Mouse (Mus musculus) midbrain, embryonic 11.5 days (tissue): ENCODE measurements around the gene Wnt3a. TPM values are rescaled to one million over a fixed set of nuclear protein-coding genes. Genes with fewer than 3 reads are reported as not detected.

Experiments used
- ATAC-seq: fragments of 200-750 bp; cut with Nextera tagmentation; 2 replicates; pipeline ENCODE4 v1.8.0; 2017; ENCODE audit warnings: moderate TSS enrichment, moderate library complexity; ENCODE audit not compliant: low FRiP score
- DNase-seq: peaks from one replicate; pipeline ENCODE4 v3.0.0; 2015; ENCODE audit warnings: low spot score; ENCODE audit errors: missing footprints
- H3K27ac ChIP-seq: fragments of 300-500 bp; sonication (generic); 2 replicates; pipeline ENCODE4 v1.5.1; 2014; ENCODE audit warnings: low read depth, low read length
- H3K27me3 ChIP-seq: fragments of 300-500 bp; sonication (generic); 2 replicates; pipeline ENCODE4 v1.6.1; 2014; ENCODE audit warnings: mild to moderate bottlenecking, low read length, moderate library complexity, mixed read lengths; ENCODE audit not compliant: control insufficient read depth, insufficient read depth
- H3K36me3 ChIP-seq: fragments of 300-500 bp; sonication (generic); 2 replicates; pipeline ENCODE4 v1.6.1; 2014; ENCODE audit warnings: mild to moderate bottlenecking, low read length, moderate library complexity, mixed read lengths; ENCODE audit not compliant: control insufficient read depth, insufficient read depth
- H3K4me1 ChIP-seq: fragments of 300-500 bp; sonication (generic); 2 replicates; pipeline ENCODE4 v1.6.1; 2014; ENCODE audit warnings: low read length; ENCODE audit not compliant: control insufficient read depth, insufficient read depth
- H3K4me2 ChIP-seq: fragments of 300-500 bp; sonication (generic); 2 replicates; pipeline ENCODE4 v1.6.1; 2014; ENCODE audit warnings: mild to moderate bottlenecking, moderate library complexity
- H3K4me3 ChIP-seq: fragments of 300-500 bp; sonication (generic); 2 replicates; pipeline ENCODE4 v1.5.1; 2014; ENCODE audit warnings: low read depth, low read length
- H3K9ac ChIP-seq: fragments of 300-500 bp; sonication (generic); 2 replicates; pipeline ENCODE4 v1.6.1; 2014; ENCODE audit warnings: low read length
- H3K9me3 ChIP-seq: fragments of 300-500 bp; sonication (generic); 2 replicates; pipeline ENCODE4 v1.6.1; 2016; ENCODE audit warnings: low read length; ENCODE audit not compliant: control insufficient read depth
- WGBS: fragments of 180-500 bp; shearing (Covaris S2); extraction: QIAGEN DNeasy Blood & Tissue Kit; methylation state at CpG from one replicate; pipeline ENCODE4 v1.1.7; 2014; 5-methylcytosine and 5-hydroxymethylcytosine counted together
- microRNA-seq: library from miRNA; unstranded; fragments of <30 nt; microRNA quantifications from one replicate; pipeline ENCODE4, GENCODE M21; 2017
- polyA plus RNA-seq: library from polyadenylated mRNA; unstranded; fragments of >200 nt; fragmentation: Nextera tagmentation; extraction: Ambion mirVana; gene quantifications from 2 replicates; pipeline ENCODE4 v1.2.1, GENCODE M21; 2014

Gene Wnt3a
- polyA plus RNA-seq, 1 experiment from 2014 or later = 2.0 TPM

DNA sequence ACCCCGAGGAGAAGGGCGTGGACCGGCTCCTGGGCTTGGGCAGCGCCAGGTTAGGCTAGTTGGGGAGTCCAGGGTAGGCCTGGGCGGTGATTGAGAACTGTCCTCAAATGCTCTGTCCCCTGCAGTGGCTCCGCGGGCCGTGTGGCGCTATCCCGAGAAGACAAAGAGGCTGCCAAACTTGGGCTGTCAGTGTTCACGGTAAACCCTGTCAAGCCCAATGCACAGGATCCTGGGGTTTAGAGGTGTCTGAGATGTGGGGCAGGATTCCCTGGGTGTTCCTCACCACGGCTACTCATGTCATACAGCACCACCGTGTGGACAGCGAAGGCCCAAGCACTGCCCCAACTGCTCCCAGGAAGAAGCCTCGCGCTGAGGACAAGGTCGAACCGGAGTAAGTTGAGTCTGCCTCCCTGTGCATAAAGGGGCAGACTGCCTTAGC, 81.5 kb downstream of the Wnt3a start:
- Histone ChIP-seq H3K27ac (0 out of 2 replicates have a peak overlapping the region, but pooled peaks have one; percentile 78), H3K9me3 (no peaks in the 10 kb centered on the region), H3K4me3 (peak overlapping the region; percentile 93), H3K9ac (peak overlapping the region; percentile 92), H3K4me2 (peak overlapping the region; percentile 86), H3K4me1 (peaks cover 19% of the 10 kb centered on the region), H3K27me3 (no peaks in the 10 kb centered on the region), H3K36me3 (peaks cover 14% of the 10 kb centered on the region)
- ATAC-seq (peak; percentile 43), DNase-seq (peak; percentile 96)
- 10% methylated on average over 18 of the region's 18 CpGs for WGBS

- DNase-seq (peak; percentile 100), ATAC-seq (peak; percentile 87)
- H3K4me1 ChIP-seq = peaks cover 19% of the 10 kb centered on the region
- H3K27me3 ChIP-seq = no peaks in the 10 kb centered on the region
- WGBS = under 1% methylated on average over 67 of the region's 67 CpGs
- H3K36me3 ChIP-seq = peaks cover 14% of the 10 kb centered on the region
- H3K4me2 ChIP-seq = peak within 1 kb of the TSS; percentile 86
- peak within 1 kb of the TSS; percentile 92 for H3K9ac ChIP-seq
- no peaks in the 10 kb centered on the region for H3K9me3 ChIP-seq
- H3K27ac ChIP-seq = peak within 1 kb of the TSS; percentile 78
- H3K4me3 ChIP-seq = peak within 1 kb of the TSS; percentile 93
These were observed 82.3 kb downstream of the Wnt3a start, which contains the start of gene 2310033P09Rik for GRCm38 (mm10) chr11:59208153-59208831. 2310033P09Rik (plus strand) TSS chr11:59208321.

- Histone ChIP-seq H3K36me3 (peaks cover 2% of the 10 kb centered on the region; the same call in 1 of the 2 replicates), H3K27ac (no peak within 1 kb of the TSS), H3K4me3 (peak within 1 kb of the TSS; percentile 84), H3K4me2 (peak within 1 kb of the TSS; percentile 86), H3K9me3 (no peaks in the 10 kb centered on the region), H3K4me1 (peaks cover 4% of the 10 kb centered on the region; the same call in 1 of the 2 replicates), H3K9ac (peak within 1 kb of the TSS; percentile 75), H3K27me3 (no peaks in the 10 kb centered on the region)
- ATAC-seq (peak; percentile 93), DNase-seq (peak; percentile 99)
- under 1% methylated on average over 62 of the region's 63 CpGs for whole genome bisulfite sequencing
These were observed 88.2 kb downstream of the Wnt3a start, which contains the start of gene Mrpl55 for GRCm38 (mm10) chr11:59202081-59202995. Mrpl55 (plus strand) TSS chr11:59202486.

DNA sequence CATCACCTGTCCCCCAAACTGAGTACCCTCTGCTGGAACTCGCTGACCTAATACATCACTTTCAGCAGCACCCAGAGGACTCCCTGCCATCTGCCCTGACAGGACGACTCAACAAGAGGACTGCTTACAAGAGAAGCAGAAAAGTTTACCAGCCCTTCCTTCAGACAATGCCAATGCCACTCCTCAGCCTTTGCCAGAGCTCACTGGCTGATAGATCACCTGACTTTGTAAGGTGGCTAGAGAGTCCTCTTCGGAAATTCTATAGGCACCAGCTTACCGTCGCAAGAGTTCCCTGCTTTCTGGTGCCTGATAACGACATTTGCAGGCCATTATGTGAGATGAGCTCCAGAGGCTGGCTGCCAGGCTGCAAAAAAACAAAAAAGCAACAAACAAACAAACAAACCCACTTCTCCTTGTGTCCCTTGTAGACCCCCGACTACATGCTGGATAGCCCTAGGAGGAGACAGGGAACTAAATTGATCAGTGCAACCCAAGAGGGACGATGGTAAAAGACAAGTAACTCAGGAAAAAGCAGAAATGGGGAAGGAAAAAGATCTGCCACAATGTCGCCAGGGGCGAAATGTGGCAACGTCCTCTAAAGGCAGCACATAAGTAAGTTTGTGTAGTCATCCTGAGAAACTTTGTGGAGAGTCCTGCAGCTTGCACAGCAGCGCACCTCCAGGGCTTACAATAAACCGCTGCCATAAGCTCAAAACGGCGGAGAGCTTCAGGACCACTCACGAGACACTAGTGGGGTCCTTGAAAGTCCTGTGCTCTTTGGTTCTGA, 89.1 kb downstream of the Wnt3a start:
- WGBS = 35% methylated on average over 16 of the region's 16 CpGs
- Histone ChIP-seq H3K4me3 (peak overlapping the region; percentile 84), H3K4me2 (peak overlapping the region; percentile 86), H3K9ac (peak overlapping the region; percentile 75), H3K4me1 (peaks cover 4% of the 10 kb centered on the region; the same call in 1 of the 2 replicates), H3K36me3 (peaks cover 2% of the 10 kb centered on the region; the same call in 1 of the 2 replicates), H3K27ac (no peak overlapping the region), H3K27me3 (no peaks in the 10 kb centered on the region), H3K9me3 (no peaks in the 10 kb centered on the region)
- ATAC-seq (no peak; the same call in 1 of the 2 replicates), DNase-seq (no peak)

Small RNA genes within 50 kb of the gene (microRNA-seq; reads per million reads assigned to microRNA genes)
- gene Gm24756 = not detected

Other genes starting within 250 kb of the Wnt3a start
- 0.03 and 0.04 TPM in 2 replicates for gene Obscn, start 154.3 kb downstream of the Wnt3a start, polyA plus RNA-seq
- 2.1 and 3.5 TPM in 2 replicates for gene Iba57, start 127.0 kb downstream of the Wnt3a start, polyA plus RNA-seq
- not detected in 2 replicates for gene Gjc2, start 107.5 kb downstream of the Wnt3a start, polyA plus RNA-seq
- gene Guk1, start 98.5 kb downstream of the Wnt3a start, polyA plus RNA-seq = 92.9 and 96.6 TPM in 2 replicates
- gene Mrpl55, start 88.3 kb downstream of the Wnt3a start, polyA plus RNA-seq = 88.7 and 93.3 TPM in 2 replicates
- gene 2310033P09Rik, start 82.4 kb downstream of the Wnt3a start, polyA plus RNA-seq = 41.7 and 42.0 TPM in 2 replicates
- gene Arf1, start 62.5 kb downstream of the Wnt3a start, polyA plus RNA-seq = 574 and 583 TPM in 2 replicates
- 4.0 and 4.8 TPM in 2 replicates for gene Wnt9a, start 16.2 kb upstream of the Wnt3a start, polyA plus RNA-seq
- gene Prss38, start 84.9 kb upstream of the Wnt3a start, polyA plus RNA-seq = not detected in 2 replicates
- gene Jmjd4, start 159.3 kb upstream of the Wnt3a start, polyA plus RNA-seq = 12.4 and 14.3 TPM in 2 replicates
- gene Snap47, start 160.4 kb upstream of the Wnt3a start, polyA plus RNA-seq = 144 and 159 TPM in 2 replicates
- gene Zfp867, start 181.7 kb upstream of the Wnt3a start, polyA plus RNA-seq = 11.4 and 11.9 TPM in 2 replicates
- 19.1 and 22.4 TPM in 2 replicates for gene Zkscan17, start 236.0 kb upstream of the Wnt3a start, polyA plus RNA-seq